Mouse (Mus musculus) midbrain, embryonic 16.5 days (tissue): ENCODE measurements at regions not wholly inside any gene's neighbourhood (a gene's known extent, or its start where the extent isn't known, plus 50 kb on each side); places are given as distances from the start of the nearest gene placed in this dataset.

ENCODE experiments used
- ATAC-seq: fragments of 200-750 bp; cut with Nextera tagmentation; 2 replicates; pipeline ENCODE4 v1.8.0; 2017; ENCODE audit warnings: moderate TSS enrichment
- H3K27ac ChIP-seq: fragments of 300-500 bp; sonication (generic); 2 replicates; pipeline ENCODE4 v1.5.1; 2014; ENCODE audit warnings: mild to moderate bottlenecking, low read length, mixed read lengths
- H3K27me3 ChIP-seq: fragments of 300-500 bp; sonication (generic); 2 replicates; pipeline ENCODE4 v1.6.1; 2014; ENCODE audit warnings: low read depth, low read length, mixed read lengths; ENCODE audit not compliant: control insufficient read depth, insufficient read depth
- H3K36me3 ChIP-seq: fragments of 300-500 bp; sonication (generic); 2 replicates; pipeline ENCODE4 v1.6.1; 2014; ENCODE audit warnings: mild to moderate bottlenecking, low read length, moderate library complexity, mixed read lengths; ENCODE audit not compliant: control insufficient read depth, insufficient read depth
- H3K4me1 ChIP-seq: fragments of 300-500 bp; sonication (generic); 2 replicates; pipeline ENCODE4 v1.6.1; 2014; ENCODE audit warnings: mild to moderate bottlenecking, low read length, mixed read lengths; ENCODE audit not compliant: control insufficient read depth, insufficient read depth
- H3K4me2 ChIP-seq: fragments of 300-500 bp; sonication (generic); 2 replicates; pipeline ENCODE4 v1.6.1; 2014; ENCODE audit warnings: mild to moderate bottlenecking, low read length, mixed read lengths
- H3K4me3 ChIP-seq: fragments of 300-500 bp; sonication (generic); 2 replicates; pipeline ENCODE4 v1.5.1; 2014; ENCODE audit warnings: low read depth, mild to moderate bottlenecking, low read length, moderate library complexity, mixed read lengths
- H3K9ac ChIP-seq: fragments of 300-500 bp; sonication (generic); 2 replicates; pipeline ENCODE4 v1.6.1; 2014; ENCODE audit warnings: low read depth, low read length, mixed read lengths
- H3K9me3 ChIP-seq: fragments of 300-500 bp; sonication (generic); replicated peaks from 2 replicates; pipeline ENCODE4 v1.6.1; 2014; ENCODE audit warnings: mild to moderate bottlenecking, low read length, mixed read lengths; ENCODE audit not compliant: control insufficient read depth, poor library complexity, severe bottlenecking
- WGBS: fragments of 180-500 bp; shearing (Covaris S2); extraction: QIAGEN DNeasy Blood & Tissue Kit; methylation state at CpG from one replicate; pipeline ENCODE4 v1.1.7; 2014; 5-methylcytosine and 5-hydroxymethylcytosine counted together

DNA sequence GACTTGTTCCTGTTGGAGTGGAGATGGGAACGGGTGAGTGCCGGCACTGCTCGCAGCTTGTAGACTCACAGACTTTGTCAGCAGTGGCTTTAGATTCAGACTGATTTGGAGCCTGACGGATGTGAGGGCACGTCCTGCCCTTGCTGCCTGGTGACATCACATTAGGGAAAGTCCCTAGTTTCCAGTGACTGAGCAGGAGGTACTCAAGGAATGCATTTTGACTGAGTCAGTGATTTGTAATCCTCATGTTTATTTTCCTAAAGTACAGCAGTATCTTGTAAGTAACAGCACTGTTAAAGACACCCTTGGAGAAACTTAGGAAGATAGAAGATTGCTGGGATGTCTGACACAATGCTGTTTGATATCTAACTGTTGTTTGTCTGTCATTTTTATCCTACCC is 317.6 kb downstream of the Gpat3 start:
- 43% methylated on average over 5 of the region's 5 CpGs for WGBS
- Histone ChIP-seq H3K9me3 (no peaks in the 10 kb centered on the region), H3K27ac (no peak overlapping the region), H3K4me2 (no peak overlapping the region), H3K4me1 (0 out of 2 replicates have a peak, but pooled peaks cover 2% of the 10 kb centered on the region), H3K4me3 (no peak overlapping the region), H3K9ac (no peak overlapping the region), H3K27me3 (no peaks in the 10 kb centered on the region; the same call in 1 of the 2 replicates), H3K36me3 (no peaks in the 10 kb centered on the region)
- ATAC-seq: no peak

DNA sequence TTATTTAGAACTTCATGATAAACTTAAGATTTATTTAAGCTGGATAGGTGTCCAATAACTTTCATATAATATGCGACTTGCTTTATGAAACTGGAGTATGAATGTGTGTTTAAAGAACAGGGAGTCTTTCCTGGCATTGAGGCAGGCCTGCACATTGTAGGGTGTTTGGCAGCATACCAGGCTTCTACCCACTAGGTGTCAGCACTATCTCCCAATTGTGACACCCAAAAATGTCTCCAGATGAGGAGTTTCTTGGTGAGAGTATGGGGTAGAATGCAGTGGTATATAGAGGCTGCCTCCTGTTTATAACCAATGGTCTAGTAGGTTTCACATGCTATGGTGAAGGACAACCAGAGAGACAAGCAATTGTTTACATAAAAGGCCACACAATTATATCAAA is 311.9 kb downstream of the Gpat3 start:
- Histone ChIP-seq H3K9me3 (no peaks in the 10 kb centered on the region), H3K36me3 (no peaks in the 10 kb centered on the region), H3K27me3 (no peaks in the 10 kb centered on the region), H3K27ac (no peak overlapping the region), H3K4me1 (no peaks in the 10 kb centered on the region), H3K4me2 (no peak overlapping the region), H3K9ac (no peak overlapping the region), H3K4me3 (no peak overlapping the region)
- no peak for ATAC-seq
- 63% methylated on average over 1 of the region's 1 CpGs for WGBS

DNA sequence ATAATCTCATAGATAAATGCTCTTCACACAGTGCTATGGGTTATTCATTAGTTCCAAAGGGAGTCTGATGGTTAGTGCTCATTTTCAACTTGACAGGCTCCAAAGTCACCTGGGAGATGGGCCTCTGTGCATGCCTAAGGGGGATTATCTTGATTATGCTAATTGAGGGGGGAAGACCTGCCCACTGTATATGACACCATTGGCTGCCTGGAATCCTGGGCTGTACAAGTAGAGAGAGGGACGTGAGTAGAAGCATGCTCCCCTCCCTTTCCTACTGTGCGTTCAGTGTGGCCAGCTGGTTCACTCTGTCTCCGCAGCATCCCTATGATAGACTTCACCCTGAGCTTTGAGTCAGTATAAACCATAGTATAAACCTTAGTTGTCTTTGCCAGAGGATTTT is 300.8 kb downstream of the Gpat3 start:
- Histone ChIP-seq H3K27me3 (no peaks in the 10 kb centered on the region), H3K36me3 (no peaks in the 10 kb centered on the region), H3K9ac (no peak overlapping the region), H3K4me3 (no peak overlapping the region), H3K4me2 (no peak overlapping the region), H3K4me1 (no peaks in the 10 kb centered on the region), H3K27ac (no peak overlapping the region), H3K9me3 (no peaks in the 10 kb centered on the region)
- 37% methylated on average over 3 of the region's 3 CpGs for WGBS
- no peak for ATAC-seq

DNA sequence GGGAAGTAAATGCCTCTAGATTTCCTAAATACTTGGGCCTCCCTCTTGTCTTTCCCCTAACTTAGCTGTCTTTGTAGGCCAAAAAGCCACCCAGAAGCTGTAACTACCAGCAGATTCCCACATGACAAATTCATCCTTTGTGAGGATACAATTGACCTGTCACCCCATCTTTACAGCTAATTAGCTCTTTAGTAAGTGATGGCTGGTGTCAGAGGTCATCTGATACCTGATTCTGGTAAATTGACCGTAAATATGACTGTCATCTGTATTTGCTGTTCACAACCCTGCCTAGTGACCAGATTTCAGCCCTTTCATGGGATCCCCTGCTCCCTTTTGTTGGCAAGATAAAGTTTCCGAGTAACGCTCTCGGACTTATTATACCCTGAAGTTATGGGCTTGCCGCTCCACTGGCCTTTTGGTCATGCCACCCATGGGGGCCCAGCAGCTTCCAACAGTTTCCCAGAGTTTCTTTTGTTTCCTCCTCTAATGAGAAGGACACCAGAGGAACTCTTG is 279.5 kb downstream of the Gpat3 start:
- Histone ChIP-seq H3K36me3 (no peaks in the 10 kb centered on the region), H3K4me3 (no peak overlapping the region), H3K27ac (no peak overlapping the region), H3K4me1 (no peaks in the 10 kb centered on the region), H3K9ac (no peak overlapping the region), H3K27me3 (peaks cover 3% of the 10 kb centered on the region; the same call in 1 of the 2 replicates), H3K4me2 (no peak overlapping the region), H3K9me3 (no peaks in the 10 kb centered on the region)
- ATAC-seq: no peak
- 21% methylated on average over 5 of the region's 5 CpGs for WGBS

DNA sequence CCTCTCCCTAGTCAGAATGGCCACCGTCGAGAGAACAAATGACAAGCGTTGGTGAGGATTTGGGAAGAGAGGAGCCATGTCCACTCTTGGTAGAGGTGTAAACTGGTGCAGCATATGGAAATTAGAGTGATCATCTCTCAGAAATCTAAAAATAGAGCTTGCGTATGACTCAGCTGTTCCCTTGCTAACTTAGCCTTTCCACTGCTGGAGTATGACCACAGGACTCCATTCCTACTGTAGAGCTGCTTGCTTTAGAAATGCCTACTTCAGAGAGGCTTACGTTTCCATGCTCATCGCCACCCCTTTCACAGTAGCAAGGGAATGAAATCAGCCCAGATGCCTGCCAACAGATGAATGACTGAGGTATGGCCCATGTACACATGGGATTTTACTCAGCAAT is 277.4 kb downstream of the Gpat3 start:
- ATAC-seq: no peak
- H3K4me1 ChIP-seq: no peaks in the 10 kb centered on the region
- 87% methylated on average over 6 of the region's 6 CpGs for WGBS
- H3K27me3 ChIP-seq: peaks cover 3% of the 10 kb centered on the region; the same call in 1 of the 2 replicates
- no peak overlapping the region for H3K4me2 ChIP-seq
- no peak overlapping the region for H3K27ac ChIP-seq
- H3K36me3 ChIP-seq: no peaks in the 10 kb centered on the region
- no peak overlapping the region for H3K9ac ChIP-seq
- no peak overlapping the region for H3K4me3 ChIP-seq
- H3K9me3 ChIP-seq: no peaks in the 10 kb centered on the region

DNA sequence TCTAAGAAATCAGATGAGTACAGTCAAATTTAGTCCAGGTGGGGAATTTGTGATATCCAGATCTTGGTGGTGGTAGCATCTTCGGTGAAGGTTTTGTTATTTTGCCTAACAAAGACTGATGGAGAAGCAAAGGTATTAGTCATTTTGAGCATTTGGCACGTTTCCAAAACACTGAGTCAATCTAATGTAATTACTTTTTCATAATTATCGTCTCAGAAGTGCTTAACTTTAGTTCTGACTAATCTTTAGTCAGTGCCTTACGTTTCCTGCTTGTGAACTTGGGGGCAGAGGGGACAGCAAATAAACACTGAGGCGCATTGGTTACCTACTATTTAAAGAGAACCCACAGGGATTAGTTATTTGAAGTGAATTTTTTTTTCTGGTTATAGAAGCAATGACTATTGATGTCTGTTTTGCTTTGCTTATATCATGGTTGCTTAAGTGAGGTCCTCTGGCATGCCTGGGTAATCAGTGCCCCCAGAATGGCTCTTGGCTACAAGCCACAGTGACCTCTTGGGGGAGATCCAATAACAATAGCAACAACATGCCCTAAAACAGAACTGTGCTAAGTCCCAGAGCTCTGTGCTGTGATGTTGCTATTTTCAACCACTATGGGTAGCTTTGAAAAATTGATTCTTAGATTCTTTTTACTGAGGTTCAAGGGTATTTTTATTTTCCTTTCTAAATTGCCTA is 275.1 kb downstream of the Gpat3 start:
- Histone ChIP-seq H3K9me3 (no peaks in the 10 kb centered on the region), H3K4me2 (no peak overlapping the region), H3K4me1 (no peaks in the 10 kb centered on the region), H3K27ac (no peak overlapping the region), H3K36me3 (no peaks in the 10 kb centered on the region), H3K27me3 (0 out of 2 replicates have a peak, but pooled peaks cover 3% of the 10 kb centered on the region), H3K9ac (no peak overlapping the region), H3K4me3 (no peak overlapping the region)
- 72% methylated on average over 5 of the region's 5 CpGs for WGBS
- ATAC-seq: no peak

DNA sequence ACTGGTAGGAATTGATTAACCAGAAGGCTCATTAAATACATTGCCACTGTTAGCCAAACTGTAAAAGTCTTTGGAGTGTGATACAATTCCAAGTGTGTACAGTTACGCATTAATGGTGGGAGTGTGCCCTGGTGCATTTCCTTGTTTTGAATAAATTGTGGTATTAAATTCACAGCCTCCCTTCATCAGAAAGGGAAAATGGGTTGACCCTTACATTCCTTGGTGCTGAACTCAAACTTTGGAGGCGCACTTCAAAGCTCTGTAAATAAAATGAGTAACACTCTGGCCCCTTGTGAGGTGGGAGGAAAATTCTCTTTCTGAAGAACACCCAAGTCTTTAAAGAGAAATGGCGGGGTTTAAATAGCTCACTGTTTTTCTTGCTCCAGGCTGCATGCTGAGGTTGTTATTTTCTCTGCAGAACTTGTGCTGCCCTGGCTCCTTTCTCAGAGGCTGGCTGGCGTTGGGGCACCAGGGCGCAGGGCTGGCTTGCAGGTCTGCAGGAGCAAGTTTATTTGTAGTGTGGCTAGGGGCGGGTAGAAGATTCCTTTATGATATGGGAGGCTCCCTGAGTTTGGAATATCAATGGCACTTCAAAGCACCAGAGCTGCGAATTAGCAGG is 266.7 kb downstream of the Gpat3 start:
- no peaks in the 10 kb centered on the region for H3K4me1 ChIP-seq
- no peak overlapping the region for H3K4me2 ChIP-seq
- WGBS: 54% methylated on average over 7 of the region's 7 CpGs
- no peaks in the 10 kb centered on the region for H3K9me3 ChIP-seq
- no peaks in the 10 kb centered on the region for H3K36me3 ChIP-seq
- H3K27ac ChIP-seq: no peak overlapping the region
- H3K4me3 ChIP-seq: no peak overlapping the region
- no peak overlapping the region for H3K9ac ChIP-seq
- no peak for ATAC-seq
- no peaks in the 10 kb centered on the region for H3K27me3 ChIP-seq

DNA sequence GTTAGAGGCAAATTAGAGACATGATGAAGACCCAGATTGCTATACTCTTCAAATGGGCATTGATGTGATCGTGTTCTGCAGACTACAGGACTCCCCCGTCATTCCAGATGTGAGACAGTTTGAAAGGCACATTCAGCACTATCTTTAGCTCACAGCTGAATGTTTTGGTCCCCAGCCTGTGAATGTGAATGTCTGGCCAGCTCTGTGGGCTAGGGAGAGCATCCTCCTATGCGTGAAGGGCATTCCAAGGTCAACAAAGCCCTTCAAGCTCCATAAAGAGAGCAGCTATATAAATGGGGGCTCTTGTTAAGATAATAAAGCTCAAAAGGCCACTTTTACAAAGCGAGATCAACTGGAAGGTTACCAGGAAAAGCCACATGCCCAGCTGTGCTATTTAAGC is 266.1 kb downstream of the Gpat3 start:
- 50% methylated on average over 4 of the region's 4 CpGs for WGBS
- no peaks in the 10 kb centered on the region for H3K27me3 ChIP-seq

DNA sequence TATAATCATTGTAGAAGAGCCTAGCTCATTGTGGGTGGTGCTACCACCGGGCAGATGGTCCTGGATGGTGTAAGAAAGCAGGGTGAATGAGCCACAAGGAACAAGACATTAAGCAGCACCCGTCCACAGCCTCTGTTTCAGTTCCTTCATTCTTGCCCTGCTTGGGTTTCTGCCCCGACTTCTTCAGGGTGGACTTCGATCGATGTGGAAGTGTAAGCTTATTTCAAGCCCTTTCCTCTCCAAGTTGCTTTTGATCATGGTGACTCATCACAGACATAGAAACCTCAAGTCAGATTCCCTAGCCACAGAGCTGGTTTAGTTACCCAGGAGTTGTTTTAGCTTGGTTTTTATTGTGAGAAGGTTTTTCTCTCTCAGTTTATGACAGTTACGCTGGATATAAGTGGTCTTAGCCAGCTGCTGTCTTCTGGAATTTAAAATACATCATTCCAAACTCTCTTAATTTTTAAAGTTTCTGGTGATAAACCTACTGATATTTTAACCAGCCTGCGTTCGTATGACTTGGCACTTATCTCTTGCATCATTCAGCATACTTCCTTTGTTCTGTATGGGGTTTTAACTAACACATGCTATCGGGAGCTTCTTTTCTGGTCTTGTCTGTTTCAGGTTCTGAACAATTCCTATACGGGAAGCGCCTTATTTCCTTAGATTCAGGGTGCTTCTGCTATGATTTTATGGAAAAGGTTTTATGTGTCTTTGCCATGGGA is 255.6 kb downstream of the Gpat3 start:
- Histone ChIP-seq H3K4me1 (no peaks in the 10 kb centered on the region), H3K27ac (no peak overlapping the region), H3K4me2 (no peak overlapping the region), H3K27me3 (no peaks in the 10 kb centered on the region), H3K9me3 (no peaks in the 10 kb centered on the region), H3K9ac (no peak overlapping the region), H3K4me3 (no peak overlapping the region), H3K36me3 (no peaks in the 10 kb centered on the region)
- 86% methylated on average over 11 of the region's 11 CpGs for WGBS
- no peak for ATAC-seq

More for the DNA sequence above, 266.1 kb downstream of the Gpat3 start:
- Histone ChIP-seq H3K9me3 (no peaks in the 10 kb centered on the region), H3K27ac (no peak overlapping the region), H3K4me1 (no peaks in the 10 kb centered on the region), H3K9ac (no peak overlapping the region), H3K36me3 (no peaks in the 10 kb centered on the region), H3K4me3 (no peak overlapping the region), H3K4me2 (no peak overlapping the region)
- no peak for ATAC-seq
